Mouse (Mus musculus): ENCODE results near the gene Efnb2. TPM values are rescaled to one million over a fixed set of nuclear protein-coding genes. Genes with fewer than 3 reads are reported as not detected.

Gene Efnb2
- polyA plus RNA-seq, 1 experiment from 2014 or later: 8.0 TPM

DNA sequence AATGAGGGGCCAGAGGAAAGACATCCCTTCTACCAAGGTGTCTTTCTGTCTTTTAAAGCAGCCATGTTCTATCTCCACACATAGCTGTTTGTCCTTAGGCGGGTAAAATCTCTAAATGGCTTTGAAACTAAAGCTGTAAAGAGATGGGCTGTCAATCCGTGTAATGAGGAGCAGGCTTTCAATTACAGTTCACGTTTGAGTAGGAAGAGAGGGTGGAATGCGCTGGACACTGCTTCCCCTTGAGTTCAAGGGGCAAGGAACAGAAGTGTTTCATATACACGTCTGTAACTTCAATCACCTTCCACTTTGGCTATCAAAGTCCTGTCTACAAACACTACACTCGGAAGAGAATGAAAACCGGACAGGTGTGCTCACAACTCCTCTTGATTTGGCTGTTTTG is 37.0 kb downstream of the Efnb2 start:
- no peak overlapping the region for H3K9ac ChIP-seq (ENCODE audit: low read depth, low read length)
- no peaks in the 10 kb centered on the region for H3K4me1 ChIP-seq (replicated peaks; ENCODE audit: control insufficient read depth, insufficient read depth, low read length)
- ATAC-seq (replicated peaks; ENCODE audit: low FRiP score) (no peak), DNase-seq (ENCODE audit: low spot score) (no peak)
- no peak overlapping the region for H3K4me2 ChIP-seq
- 65% methylated on average over 7 of the region's 7 CpGs for WGBS
- H3K27ac ChIP-seq (ENCODE audit: low read depth, low read length): no peak overlapping the region
- H3K4me3 ChIP-seq (ENCODE audit: low read depth, low read length): no peak overlapping the region
- H3K9me3 ChIP-seq (ENCODE audit: control insufficient read depth, low read length): no peaks in the 10 kb centered on the region
- H3K27me3 ChIP-seq (replicated peaks; ENCODE audit: control insufficient read depth, insufficient read depth, low read length): no peaks in the 10 kb centered on the region
- H3K36me3 ChIP-seq (ENCODE audit: control insufficient read depth, insufficient read depth, low read length): no peaks in the 10 kb centered on the region

DNA sequence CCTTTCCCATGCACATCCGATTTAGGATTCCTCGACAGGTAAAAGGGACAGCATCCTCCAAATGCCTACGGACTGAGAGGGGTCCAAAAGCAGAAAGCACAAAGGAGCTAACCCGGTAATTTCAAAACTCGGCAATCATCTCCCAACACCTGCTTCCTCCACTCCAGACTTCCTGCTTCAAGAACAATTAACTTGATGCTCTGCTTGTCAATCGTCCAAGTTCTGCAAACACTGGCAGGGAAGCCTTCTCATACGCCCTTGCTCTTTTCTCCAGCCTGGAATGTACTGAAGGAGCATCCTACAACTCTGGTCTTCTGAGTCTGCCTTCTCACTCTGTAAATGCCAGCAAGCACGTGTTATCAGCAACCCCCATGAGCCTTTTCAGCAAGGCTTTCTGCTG is 37.6 kb downstream of the Efnb2 start:
- H3K4me2 ChIP-seq: no peak overlapping the region

GRCm38 (mm10) chr8:8622476-8622875 is 38.6 kb downstream of the Efnb2 start:
- no peaks in the 10 kb centered on the region for H3K9me3 ChIP-seq (ENCODE audit: control insufficient read depth, low read length)
- 92% methylated on average over 3 of the region's 3 CpGs for WGBS
- H3K4me1 ChIP-seq (replicated peaks; ENCODE audit: control insufficient read depth, insufficient read depth, low read length): no peaks in the 10 kb centered on the region
- H3K27ac ChIP-seq (ENCODE audit: low read depth, low read length): no peak overlapping the region
- DNase-seq (ENCODE audit: low spot score) (no peak), ATAC-seq (replicated peaks; ENCODE audit: low FRiP score) (no peak)
- no peak overlapping the region for H3K4me3 ChIP-seq (ENCODE audit: low read depth, low read length)
- no peak overlapping the region for H3K9ac ChIP-seq (ENCODE audit: low read depth, low read length)
- no peaks in the 10 kb centered on the region for H3K36me3 ChIP-seq (ENCODE audit: control insufficient read depth, insufficient read depth, low read length)
- H3K4me2 ChIP-seq: no peak overlapping the region
- H3K27me3 ChIP-seq (replicated peaks; ENCODE audit: control insufficient read depth, insufficient read depth, low read length): no peaks in the 10 kb centered on the region

More for the DNA sequence above, 37.6 kb downstream of the Efnb2 start:
- DNase-seq (ENCODE audit: low spot score) (no peak), ATAC-seq (replicated peaks; ENCODE audit: low FRiP score) (no peak)
- Histone ChIP-seq H3K27ac (ENCODE audit: low read depth, low read length) (no peak overlapping the region), H3K9me3 (ENCODE audit: control insufficient read depth, low read length) (no peaks in the 10 kb centered on the region), H3K4me3 (ENCODE audit: low read depth, low read length) (no peak overlapping the region), H3K36me3 (ENCODE audit: control insufficient read depth, insufficient read depth, low read length) (no peaks in the 10 kb centered on the region), H3K4me1 (replicated peaks; ENCODE audit: control insufficient read depth, insufficient read depth, low read length) (no peaks in the 10 kb centered on the region), H3K27me3 (replicated peaks; ENCODE audit: control insufficient read depth, insufficient read depth, low read length) (no peaks in the 10 kb centered on the region), H3K9ac (ENCODE audit: low read depth, low read length) (no peak overlapping the region)
- 44% methylated on average over 8 of the region's 8 CpGs for WGBS

DNA sequence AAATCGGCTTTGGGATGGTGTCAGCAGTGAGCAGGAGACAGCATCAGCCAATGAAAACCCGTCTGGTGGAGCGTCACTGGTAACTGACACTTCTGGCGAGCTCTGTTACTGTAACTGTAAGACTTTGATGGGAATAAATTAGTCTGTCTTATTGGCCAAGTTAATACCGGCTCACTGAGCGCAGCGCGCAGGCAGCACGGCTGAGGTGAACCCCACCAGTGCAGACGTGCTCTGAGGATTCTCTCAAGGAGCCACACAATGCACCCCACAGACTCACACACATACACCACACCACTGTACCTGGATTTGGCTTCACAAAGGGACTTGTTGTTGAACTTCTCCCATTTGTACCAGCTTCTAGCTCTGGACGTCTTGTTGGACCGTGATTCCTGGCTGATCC is 39.0 kb downstream of the Efnb2 start:
- 88% methylated on average over 12 of the region's 12 CpGs for WGBS
- no peak for ATAC-seq (replicated peaks; ENCODE audit: low FRiP score)
- no peaks in the 10 kb centered on the region for H3K4me1 ChIP-seq (replicated peaks; ENCODE audit: control insufficient read depth, insufficient read depth, low read length)
- no peak for DNase-seq (ENCODE audit: low spot score)
- no peaks in the 10 kb centered on the region for H3K9me3 ChIP-seq (ENCODE audit: control insufficient read depth, low read length)
- no peak overlapping the region for H3K27ac ChIP-seq (ENCODE audit: low read depth, low read length)
- no peaks in the 10 kb centered on the region for H3K27me3 ChIP-seq (replicated peaks; ENCODE audit: control insufficient read depth, insufficient read depth, low read length)
- no peaks in the 10 kb centered on the region for H3K36me3 ChIP-seq (ENCODE audit: control insufficient read depth, insufficient read depth, low read length)
- H3K4me3 ChIP-seq (ENCODE audit: low read depth, low read length): no peak overlapping the region
- no peak overlapping the region for H3K4me2 ChIP-seq
- no peak overlapping the region for H3K9ac ChIP-seq (ENCODE audit: low read depth, low read length)

- H3K4me3 ChIP-seq (ENCODE audit: low read depth, low read length): no peak overlapping the region
These were observed 39.7 kb downstream of the Efnb2 start for GRCm38 (mm10) chr8:8621236-8621917.

DNA sequence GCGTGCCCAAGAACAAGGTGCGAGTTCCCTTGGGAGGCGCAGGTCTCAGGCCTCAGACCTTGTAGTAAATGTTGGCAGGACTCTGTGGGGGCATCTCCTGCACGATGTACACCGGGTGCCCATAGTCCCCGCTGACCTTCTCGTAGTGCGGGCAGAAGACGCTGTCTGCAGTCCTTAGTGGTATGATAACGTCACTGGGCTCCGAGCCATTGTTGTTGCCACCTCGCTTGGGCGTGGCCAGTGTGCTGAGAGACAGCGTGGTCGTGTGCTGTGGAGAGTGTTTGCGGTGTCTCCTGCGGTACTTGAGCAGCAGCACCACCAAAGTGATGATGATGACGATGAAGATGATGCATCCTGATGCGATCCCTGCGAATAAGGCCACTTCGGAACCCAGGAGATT is 40.5 kb downstream of the Efnb2 start:
- no peak for ATAC-seq (replicated peaks; ENCODE audit: low FRiP score)
- H3K4me2 ChIP-seq: no peak overlapping the region
- no peak overlapping the region for H3K27ac ChIP-seq (ENCODE audit: low read depth, low read length)
- 89% methylated on average over 21 of the region's 21 CpGs for WGBS
- no peak overlapping the region for H3K4me3 ChIP-seq (ENCODE audit: low read depth, low read length)
- no peaks in the 10 kb centered on the region for H3K27me3 ChIP-seq (replicated peaks; ENCODE audit: control insufficient read depth, insufficient read depth, low read length)
- no peaks in the 10 kb centered on the region for H3K36me3 ChIP-seq (ENCODE audit: control insufficient read depth, insufficient read depth, low read length)
- no peak overlapping the region for H3K9ac ChIP-seq (ENCODE audit: low read depth, low read length)
- no peaks in the 10 kb centered on the region for H3K9me3 ChIP-seq (ENCODE audit: control insufficient read depth, low read length)
- no peak for DNase-seq (ENCODE audit: low spot score)
- H3K4me1 ChIP-seq (replicated peaks; ENCODE audit: control insufficient read depth, insufficient read depth, low read length): no peaks in the 10 kb centered on the region

More at GRCm38 (mm10) chr8:8621236-8621917, 39.7 kb downstream of the Efnb2 start:
- no peak overlapping the region for H3K9ac ChIP-seq (ENCODE audit: low read depth, low read length)
- no peaks in the 10 kb centered on the region for H3K4me1 ChIP-seq (replicated peaks; ENCODE audit: control insufficient read depth, insufficient read depth, low read length)
- no peaks in the 10 kb centered on the region for H3K9me3 ChIP-seq (ENCODE audit: control insufficient read depth, low read length)
- no peaks in the 10 kb centered on the region for H3K36me3 ChIP-seq (ENCODE audit: control insufficient read depth, insufficient read depth, low read length)
- H3K27me3 ChIP-seq (replicated peaks; ENCODE audit: control insufficient read depth, insufficient read depth, low read length): no peaks in the 10 kb centered on the region
- WGBS: 87% methylated on average over 16 of the region's 16 CpGs
- ATAC-seq (replicated peaks; ENCODE audit: low FRiP score) (no peak), DNase-seq (ENCODE audit: low spot score) (no peak)
- no peak overlapping the region for H3K27ac ChIP-seq (ENCODE audit: low read depth, low read length)
- H3K4me2 ChIP-seq: no peak overlapping the region

GRCm38 (mm10) chr8:8619221-8620194 is 41.5 kb downstream of the Efnb2 start:
- Histone ChIP-seq H3K9ac (ENCODE audit: low read depth, low read length) (no peak overlapping the region), H3K27me3 (replicated peaks; ENCODE audit: control insufficient read depth, insufficient read depth, low read length) (no peaks in the 10 kb centered on the region), H3K36me3 (ENCODE audit: control insufficient read depth, insufficient read depth, low read length) (no peaks in the 10 kb centered on the region), H3K4me1 (replicated peaks; ENCODE audit: control insufficient read depth, insufficient read depth, low read length) (no peaks in the 10 kb centered on the region), H3K27ac (ENCODE audit: low read depth, low read length) (no peak overlapping the region), H3K4me3 (ENCODE audit: low read depth, low read length) (no peak overlapping the region), H3K4me2 (no peak overlapping the region), H3K9me3 (ENCODE audit: control insufficient read depth, low read length) (no peaks in the 10 kb centered on the region)
- DNase-seq (ENCODE audit: low spot score) (no peak), ATAC-seq (replicated peaks; ENCODE audit: low FRiP score) (no peak)
- WGBS: 69% methylated on average over 19 of the region's 19 CpGs

- Histone ChIP-seq H3K27ac (ENCODE audit: low read depth, low read length) (no peak overlapping the region), H3K4me1 (replicated peaks; ENCODE audit: control insufficient read depth, insufficient read depth, low read length) (no peaks in the 10 kb centered on the region), H3K4me3 (ENCODE audit: low read depth, low read length) (no peak overlapping the region), H3K9me3 (ENCODE audit: control insufficient read depth, low read length) (no peaks in the 10 kb centered on the region), H3K9ac (ENCODE audit: low read depth, low read length) (no peak overlapping the region), H3K4me2 (no peak overlapping the region), H3K27me3 (replicated peaks; ENCODE audit: control insufficient read depth, insufficient read depth, low read length) (no peaks in the 10 kb centered on the region), H3K36me3 (ENCODE audit: control insufficient read depth, insufficient read depth, low read length) (no peaks in the 10 kb centered on the region)
- DNase-seq (ENCODE audit: low spot score): no peak
- ATAC-seq (replicated peaks; ENCODE audit: low FRiP score): no peak; the same call in 1 of the 2 replicates
- 43% methylated on average over 1 of the region's 1 CpGs for WGBS
These were observed 47.2 kb downstream of the Efnb2 start for GRCm38 (mm10) chr8:8613844-8614243.
